In genomic region chr19:46737106-46737505, GRCm38 (mm10) we compare ENCODE assay signal across 22 mouse cellular contexts.
"Had no signal": no experiment of that assay in that cellular context is flagged by ENCODE, and none has a peak within 500 bp of the region (broad histone marks: within the 10 kb centered on the region; RNA-seq: fewer than 3 reads in every experiment).

No protein-coding gene starts in this region.

- H3K9ac ChIP-seq: liver, embryonic 13.5 days; liver, embryonic 15.5 days; liver, postnatal 0 days; lung, embryonic 15.5 days; midbrain, embryonic 12.5 days; neural tube, embryonic 13.5 days; neural tube, embryonic 15.5 days had no signal

- H3K4me3 ChIP-seq: liver, embryonic 13.5 days; liver, embryonic 15.5 days; lung, embryonic 15.5 days; megakaryocyte, embryonic 14.5 days; midbrain, embryonic 12.5 days; myocyte; neural tube, embryonic 13.5 days; neural tube, embryonic 15.5 days had no signal

- DNase-seq: liver, embryonic 13.5 days; liver, postnatal 0 days; lung, adult 2 months; lung, postnatal 14 days; lung, postnatal 36 days; midbrain, embryonic 14.5 days; retina, postnatal 1 day; right cerebral cortex, adult 18-20 months; right cerebral cortex, postnatal 25 days; right cerebral cortex, postnatal 4 days; spleen, adult 18-20 months had no signal

- H3K9me3 ChIP-seq: liver, embryonic 13.5 days; liver, embryonic 15.5 days; lung, embryonic 15.5 days; megakaryocyte, embryonic 14.5 days; midbrain, embryonic 12.5 days; neural tube, embryonic 13.5 days; neural tube, embryonic 15.5 days had no signal

- H3K27me3 ChIP-seq: liver, embryonic 13.5 days; liver, embryonic 15.5 days; lung, embryonic 15.5 days; midbrain, embryonic 12.5 days; neural tube, embryonic 13.5 days; neural tube, embryonic 15.5 days had no signal

- H3K4me1 ChIP-seq: liver, embryonic 15.5 days; lung, embryonic 15.5 days; midbrain, embryonic 12.5 days; neural tube, embryonic 13.5 days; neural tube, embryonic 15.5 days had no signal

- H3K36me3 ChIP-seq: liver, embryonic 15.5 days; lung, embryonic 15.5 days; midbrain, embryonic 12.5 days had no signal

- H3K4me2 ChIP-seq: liver, embryonic 11.5 days; liver, embryonic 13.5 days; liver, embryonic 15.5 days; lung, embryonic 15.5 days; midbrain, embryonic 12.5 days; neural tube, embryonic 13.5 days; neural tube, embryonic 15.5 days had no signal

- ATAC-seq: liver, postnatal 0 days; lung, postnatal 0 days; midbrain, embryonic 16.5 days had no signal

- H3K27ac ChIP-seq: liver, embryonic 13.5 days; liver, embryonic 15.5 days; lung, embryonic 15.5 days; macrophage; midbrain, embryonic 12.5 days; neural tube, embryonic 13.5 days; neural tube, embryonic 15.5 days had no signal
